In the genomic region with DNA sequence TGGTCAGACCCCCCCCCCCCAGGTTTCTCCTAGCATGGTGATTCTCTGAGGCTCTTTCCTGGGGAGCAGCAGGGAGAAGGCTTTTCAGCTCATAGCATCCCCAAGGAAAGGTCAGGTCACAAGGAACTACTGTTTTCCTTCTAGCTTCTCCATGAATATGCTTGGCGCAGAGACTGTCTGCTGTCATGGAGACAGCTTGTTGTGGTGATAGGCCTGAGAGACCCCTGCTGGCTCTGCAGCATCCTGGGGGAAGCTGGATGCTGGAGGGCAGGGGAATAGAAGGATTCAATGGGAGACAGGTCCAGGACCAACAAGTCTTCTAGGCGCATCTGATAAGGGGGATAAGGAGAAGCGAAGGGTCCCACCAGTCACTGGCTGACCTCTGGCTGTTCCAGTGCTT, we compare ENCODE assay signal across 23 mouse cellular contexts.
DNase-seq lines count a peak whose midpoint lies in the region; ATAC-seq and TF ChIP-seq lines count a peak whose summit lies in the region.
"Had no signal": no experiment of that assay in that cellular context is flagged by ENCODE, and none has a peak within 500 bp of the region (broad histone marks: within the 10 kb centered on the region; RNA-seq: fewer than 3 reads in every experiment).

No protein-coding gene starts in this region.

- peaks cover 45% of the 10 kb centered on the region for H3K4me1 ChIP-seq in hindbrain, embryonic 10.5 days (replicated peaks)
- H3K4me1 ChIP-seq in hindbrain, embryonic 12.5 days = peaks cover 33% of the 10 kb centered on the region
- no peaks in the 10 kb centered on the region; the same call in 1 of the 2 replicates for H3K4me1 ChIP-seq in midbrain, postnatal 0 days (ENCODE audit: insufficient read depth, low read length)
- peaks cover 13% of the 10 kb centered on the region; the same call in 1 of the 2 replicates for H3K4me1 ChIP-seq in midbrain, embryonic 15.5 days

- ATAC-seq in hindbrain, embryonic 12.5 days (ENCODE audit: low FRiP score) = no peak
- ATAC-seq in midbrain, postnatal 0 days (ENCODE audit: low FRiP score) = no peak
- no peak for ATAC-seq in midbrain, embryonic 15.5 days (replicated peaks)
- ATAC-seq: activated CD4-positive, CD25-positive, alpha-beta regulatory T cell, adult 4 months; intestine, embryonic 16.5 days had no signal

- H3K9me3 ChIP-seq in hindbrain, embryonic 10.5 days = no peaks in the 10 kb centered on the region
- no peaks in the 10 kb centered on the region for H3K9me3 ChIP-seq in hindbrain, embryonic 12.5 days (replicated peaks)
- no peaks in the 10 kb centered on the region for H3K9me3 ChIP-seq in midbrain, postnatal 0 days (ENCODE audit: low read length)
- H3K9me3 ChIP-seq in midbrain, embryonic 15.5 days = no peaks in the 10 kb centered on the region
- H3K9me3 ChIP-seq: embryonic facial prominence, embryonic 13.5 days; forebrain, embryonic 12.5 days; G1E; heart, embryonic 15.5 days had no signal

- no peak overlapping the region for H3K4me3 ChIP-seq in hindbrain, embryonic 10.5 days
- no peak overlapping the region for H3K4me3 ChIP-seq in hindbrain, embryonic 12.5 days
- no peak overlapping the region for H3K4me3 ChIP-seq in midbrain, postnatal 0 days (ENCODE audit: low read depth, low read length)
- no peak overlapping the region for H3K4me3 ChIP-seq in midbrain, embryonic 15.5 days
- H3K4me3 ChIP-seq: embryonic facial prominence, embryonic 13.5 days; forebrain, embryonic 12.5 days; gastrocnemius, adult 2 months; heart, embryonic 15.5 days had no signal

- H3K4me2 ChIP-seq in hindbrain, embryonic 12.5 days (replicated peaks) = no peak overlapping the region
- H3K4me2 ChIP-seq in midbrain, postnatal 0 days (ENCODE audit: low read depth, low read length, poor library complexity, severe bottlenecking) = no peak overlapping the region
- no peak overlapping the region for H3K4me2 ChIP-seq in midbrain, embryonic 15.5 days
- H3K4me2 ChIP-seq: embryonic facial prominence, embryonic 13.5 days; forebrain, embryonic 12.5 days; heart, embryonic 11.5 days; heart, embryonic 15.5 days had no signal

- H3K36me3 ChIP-seq in hindbrain, embryonic 10.5 days = no peaks in the 10 kb centered on the region
- H3K36me3 ChIP-seq in hindbrain, embryonic 12.5 days = no peaks in the 10 kb centered on the region
- no peaks in the 10 kb centered on the region for H3K36me3 ChIP-seq in midbrain, postnatal 0 days (ENCODE audit: insufficient read depth, low read length)
- H3K36me3 ChIP-seq in midbrain, embryonic 15.5 days (replicated peaks) = no peaks in the 10 kb centered on the region
- H3K36me3 ChIP-seq: embryonic facial prominence, embryonic 13.5 days; forebrain, embryonic 12.5 days; G1E; heart, embryonic 15.5 days had no signal

- WGBS in hindbrain, embryonic 10.5 days = 51% methylated on average over 3 of the region's 3 CpGs
- WGBS in hindbrain, embryonic 12.5 days = 54% methylated on average over 3 of the region's 3 CpGs
- 48% methylated on average over 3 of the region's 3 CpGs for WGBS in midbrain, postnatal 0 days
- 64% methylated on average over 3 of the region's 3 CpGs for WGBS in midbrain, embryonic 15.5 days

- H3K27me3 ChIP-seq in hindbrain, embryonic 10.5 days (ENCODE audit: insufficient read depth, poor library complexity, severe bottlenecking) = no peaks in the 10 kb centered on the region; the same call in 1 of the 2 replicates
- H3K27me3 ChIP-seq in hindbrain, embryonic 12.5 days = no peaks in the 10 kb centered on the region
- no peaks in the 10 kb centered on the region for H3K27me3 ChIP-seq in midbrain, postnatal 0 days (ENCODE audit: insufficient read depth, low read length)
- H3K27me3 ChIP-seq in midbrain, embryonic 15.5 days (replicated peaks) = 0 out of 2 replicates have a peak, but pooled peaks cover 3% of the 10 kb centered on the region
- H3K27me3 ChIP-seq: embryonic facial prominence, embryonic 13.5 days; forebrain, embryonic 12.5 days had no signal

- no peak overlapping the region for H3K9ac ChIP-seq in hindbrain, embryonic 12.5 days
- no peak overlapping the region for H3K9ac ChIP-seq in midbrain, postnatal 0 days (replicated peaks; ENCODE audit: low read length, poor library complexity, severe bottlenecking)
- no peak overlapping the region for H3K9ac ChIP-seq in midbrain, embryonic 15.5 days
- H3K9ac ChIP-seq: embryonic facial prominence, embryonic 13.5 days; forebrain, embryonic 12.5 days; heart, embryonic 15.5 days had no signal

- intact Hi-C loops in gastrocnemius, postnatal 36 days (cut with DNase I) = no loop called here

- TF ChIP-seq CTCF in midbrain, postnatal 0 days (IDR thresholded peaks at IDR 0.05) = peak; percentile 34

- no peak for DNase-seq in hindbrain, embryonic 10.5 days (ENCODE audit: low spot score)
- DNase-seq in midbrain, postnatal 0 days (ENCODE audit: low spot score) = no peak
- DNase-seq in ZHBTc4 (ENCODE audit: low read depth, low spot score) = peak; percentile 52
- peak; percentile 41 for DNase-seq in retina, embryonic 14.5 days (ENCODE audit: low spot score)
- DNase-seq in spleen, postnatal 4 days (ENCODE audit: low spot score in 2 of 2) = no peak
- DNase-seq in gastrocnemius, postnatal 36 days = no peak
- DNase-seq: adrenal gland, postnatal 25 days; cerebellum, adult 2 months; cerebellum, postnatal 10 days; embryo, embryonic 11 days; gastrocnemius, postnatal 25 days; heart, adult 18-20 months; heart, postnatal 14 days had no signal

- H3K27ac ChIP-seq in hindbrain, embryonic 10.5 days = peak overlapping the region; percentile 64
- no peak overlapping the region for H3K27ac ChIP-seq in hindbrain, embryonic 12.5 days
- H3K27ac ChIP-seq in midbrain, postnatal 0 days (ENCODE audit: low read depth, low read length) = no peak overlapping the region
- H3K27ac ChIP-seq in midbrain, embryonic 15.5 days = no peak overlapping the region
- H3K27ac ChIP-seq: embryonic facial prominence, embryonic 13.5 days; forebrain, embryonic 12.5 days; gastrocnemius, adult 2 months; heart, embryonic 15.5 days had no signal

Comparison
In these comparisons a context has a peak if more than half of its experiments do, and no peak if none do; other contexts are left out.
1. DNase-seq: peak in ZHBTc4 (single experiment) and retina, embryonic 14.5 days (single experiment); none in hindbrain, embryonic 10.5 days (single experiment), midbrain, postnatal 0 days (single experiment), spleen, postnatal 4 days (0 of 2) and gastrocnemius, postnatal 36 days (0 of 2).